Mouse (Mus musculus): ENCODE data around the gene Prc1. TPM values are rescaled to one million over a fixed set of nuclear protein-coding genes. Genes with fewer than 3 reads are reported as not detected.

Gene Prc1
- polyA plus RNA-seq, 1 experiment, result 80.6 TPM

DNA sequence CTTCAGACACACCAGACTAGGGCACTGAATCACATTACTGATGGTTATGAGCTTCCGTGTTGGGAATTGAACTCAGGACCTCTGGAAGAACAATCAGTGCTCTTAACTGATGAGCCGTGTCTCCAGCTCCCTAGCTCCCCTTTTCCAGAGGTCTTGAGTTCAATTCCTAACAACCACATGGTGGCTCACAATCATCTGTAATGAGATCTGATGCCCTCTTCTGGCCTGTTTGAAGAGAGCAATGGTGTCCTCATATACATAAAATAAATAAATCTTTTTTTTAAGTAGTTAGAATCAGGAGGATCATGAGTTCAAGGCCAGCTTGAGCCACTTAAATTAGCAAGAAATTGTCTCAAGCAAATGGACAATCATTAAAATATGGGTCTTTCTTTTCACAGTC, 38.3 kb upstream of the Prc1 start:
- DNase-seq, result no peak
- Histone ChIP-seq H3K27ac (ENCODE audit: control insufficient read depth, insufficient read depth, low read length) (no peak overlapping the region), H3K27me3 (ENCODE audit: control insufficient read depth, insufficient read depth, low read length) (no peaks in the 10 kb centered on the region), H3K4me3 (ENCODE audit: control insufficient read depth, insufficient read depth, low read length) (no peak overlapping the region), H3K4me1 (replicated peaks; ENCODE audit: control insufficient read depth, insufficient read depth, low read length) (peaks cover 14% of the 10 kb centered on the region), H3K36me3 (ENCODE audit: control insufficient read depth, insufficient read depth, low read length) (no peaks in the 10 kb centered on the region)
- TF ChIP-seq CTCF (IDR thresholded peaks at IDR 0.05; ENCODE audit: borderline replicate concordance, control insufficient read depth, extremely low read depth, insufficient read depth, low read length, poor library complexity), result no peak
- WGBS, result 83% methylated on average over 2 of the region's 2 CpGs

GRCm38 (mm10) chr7:80257706-80258105, 36.5 kb upstream of the Prc1 start:
- no peak for TF ChIP-seq CTCF (IDR thresholded peaks at IDR 0.05; ENCODE audit: borderline replicate concordance, control insufficient read depth, extremely low read depth, insufficient read depth, low read length, poor library complexity)
- no peak for TF ChIP-seq POLR2A (IDR thresholded peaks at IDR 0.05; ENCODE audit: control insufficient read depth, extremely low read depth, insufficient read depth, low read length, poor library complexity)
- WGBS, result 91% methylated on average over 2 of the region's 2 CpGs

GRCm38 (mm10) chr7:80260625-80261371, 33.5 kb upstream of the Prc1 start, which contains the start of gene Ngrn:
Ngrn (plus strand) TSS chr7:80261215.
- peak; percentile 83 for DNase-seq
- peak; percentile 87; the same call in 1 of the 2 replicates for TF ChIP-seq POLR2A (IDR thresholded peaks at IDR 0.05; ENCODE audit: control insufficient read depth, extremely low read depth, insufficient read depth, low read length, poor library complexity)
- TF ChIP-seq CTCF (IDR thresholded peaks at IDR 0.05; ENCODE audit: borderline replicate concordance, control insufficient read depth, extremely low read depth, insufficient read depth, low read length, poor library complexity), result no peak
- no peaks in the 10 kb centered on the region for H3K27me3 ChIP-seq (ENCODE audit: control insufficient read depth, insufficient read depth, low read length)
- H3K27ac ChIP-seq (ENCODE audit: control insufficient read depth, insufficient read depth, low read length), result peak within 1 kb of the TSS; percentile 40; the same call in 1 of the 2 replicates
- 0 out of 2 replicates have a peak, but pooled peaks cover 8% of the 10 kb centered on the region for H3K4me1 ChIP-seq (replicated peaks; ENCODE audit: control insufficient read depth, insufficient read depth, low read length)
- H3K36me3 ChIP-seq (ENCODE audit: control insufficient read depth, insufficient read depth, low read length), result peaks cover 18% of the 10 kb centered on the region
- 30% methylated on average over 40 of the region's 40 CpGs for WGBS
- H3K4me3 ChIP-seq (ENCODE audit: control insufficient read depth, insufficient read depth, low read length), result peak within 1 kb of the TSS; percentile 77

More at GRCm38 (mm10) chr7:80257706-80258105, 36.5 kb upstream of the Prc1 start:
- H3K27me3 ChIP-seq (ENCODE audit: control insufficient read depth, insufficient read depth, low read length), result no peaks in the 10 kb centered on the region
- H3K4me1 ChIP-seq (replicated peaks; ENCODE audit: control insufficient read depth, insufficient read depth, low read length), result peaks cover 18% of the 10 kb centered on the region
- H3K27ac ChIP-seq (ENCODE audit: control insufficient read depth, insufficient read depth, low read length), result no peak overlapping the region
- DNase-seq, result no peak
- H3K4me3 ChIP-seq (ENCODE audit: control insufficient read depth, insufficient read depth, low read length), result no peak overlapping the region
- H3K36me3 ChIP-seq (ENCODE audit: control insufficient read depth, insufficient read depth, low read length), result no peaks in the 10 kb centered on the region

GRCm38 (mm10) chr7:80261372-80261990, 32.8 kb upstream of the Prc1 start:
- TF ChIP-seq CTCF (IDR thresholded peaks at IDR 0.05; ENCODE audit: borderline replicate concordance, control insufficient read depth, extremely low read depth, insufficient read depth, low read length, poor library complexity) (no peak; the same call in 1 of the 2 replicates), POLR2A (IDR thresholded peaks at IDR 0.05; ENCODE audit: control insufficient read depth, extremely low read depth, insufficient read depth, low read length, poor library complexity) (no peak; the same call in 1 of the 2 replicates)
- no peak for DNase-seq
- H3K27me3 ChIP-seq (ENCODE audit: control insufficient read depth, insufficient read depth, low read length), result no peaks in the 10 kb centered on the region
- peaks cover 24% of the 10 kb centered on the region for H3K36me3 ChIP-seq (ENCODE audit: control insufficient read depth, insufficient read depth, low read length)
- whole genome bisulfite sequencing, result 1% methylated on average over 32 of the region's 32 CpGs
- H3K4me3 ChIP-seq (ENCODE audit: control insufficient read depth, insufficient read depth, low read length), result peak overlapping the region; percentile 77
- H3K4me1 ChIP-seq (replicated peaks; ENCODE audit: control insufficient read depth, insufficient read depth, low read length), result 0 out of 2 replicates have a peak, but pooled peaks cover 8% of the 10 kb centered on the region
- no peak overlapping the region for H3K27ac ChIP-seq (ENCODE audit: control insufficient read depth, insufficient read depth, low read length)

- no peak overlapping the region for H3K27ac ChIP-seq (ENCODE audit: control insufficient read depth, insufficient read depth, low read length)
- H3K36me3 ChIP-seq (ENCODE audit: control insufficient read depth, insufficient read depth, low read length), result peaks cover 24% of the 10 kb centered on the region
- no peak for DNase-seq
- TF ChIP-seq CTCF (IDR thresholded peaks at IDR 0.05; ENCODE audit: borderline replicate concordance, control insufficient read depth, extremely low read depth, insufficient read depth, low read length, poor library complexity) (no peak), POLR2A (IDR thresholded peaks at IDR 0.05; ENCODE audit: control insufficient read depth, extremely low read depth, insufficient read depth, low read length, poor library complexity) (no peak)
- WGBS, result 96% methylated on average over 12 of the region's 12 CpGs
- H3K4me1 ChIP-seq (replicated peaks; ENCODE audit: control insufficient read depth, insufficient read depth, low read length), result peaks cover 11% of the 10 kb centered on the region
- no peak overlapping the region for H3K4me3 ChIP-seq (ENCODE audit: control insufficient read depth, insufficient read depth, low read length)
- no peaks in the 10 kb centered on the region for H3K27me3 ChIP-seq (ENCODE audit: control insufficient read depth, insufficient read depth, low read length)
Measured at GRCm38 (mm10) chr7:80264606-80265005, 29.6 kb upstream of the Prc1 start.

GRCm38 (mm10) chr7:80267764-80268163, 26.5 kb upstream of the Prc1 start:
- Histone ChIP-seq H3K4me1 (replicated peaks; ENCODE audit: control insufficient read depth, insufficient read depth, low read length) (peaks cover 6% of the 10 kb centered on the region), H3K36me3 (ENCODE audit: control insufficient read depth, insufficient read depth, low read length) (peaks cover 24% of the 10 kb centered on the region), H3K27me3 (ENCODE audit: control insufficient read depth, insufficient read depth, low read length) (no peaks in the 10 kb centered on the region), H3K4me3 (ENCODE audit: control insufficient read depth, insufficient read depth, low read length) (no peak overlapping the region), H3K27ac (ENCODE audit: control insufficient read depth, insufficient read depth, low read length) (no peak overlapping the region)
- 97% methylated on average over 1 of the region's 1 CpGs for WGBS
- TF ChIP-seq POLR2A (IDR thresholded peaks at IDR 0.05; ENCODE audit: control insufficient read depth, extremely low read depth, insufficient read depth, low read length, poor library complexity) (no peak), CTCF (IDR thresholded peaks at IDR 0.05; ENCODE audit: borderline replicate concordance, control insufficient read depth, extremely low read depth, insufficient read depth, low read length, poor library complexity) (no peak)
- no peak for DNase-seq

All from thymus, adult 2 months (tissue).